Mouse (Mus musculus) liver, embryonic 14.5 days (tissue): ENCODE data around the gene Lama2.

Experiments used
- CTCF ChIP-seq: IDR thresholded peaks from 2 replicates; pipeline ENCODE4 v1.5.1; 2016; ENCODE audit warnings: antibody characterized with exemption, low read depth, control low read depth
- EP300 ChIP-seq: IDR thresholded peaks from 2 replicates; pipeline ENCODE4 v1.6.1; 2016; ENCODE audit warnings: antibody characterized with exemption, low read depth

- TF ChIP-seq CTCF (no peak), EP300 (no peak)
Observed at GRCm38 (mm10) chr10:27114131-27114530, 505.4 kb downstream of the Lama2 start.
